In genomic region chr4:78205018-78205417, GRCm38 (mm10) we compare ENCODE assay signal across 21 mouse cellular contexts. TPM values are rescaled to one million over a fixed set of nuclear protein-coding genes. Genes with fewer than 3 reads are reported as not detected.
DNase-seq lines count a peak whose midpoint lies in the region; ATAC-seq lines count a peak whose summit lies in the region.
"Had no signal": no experiment of that assay in that cellular context is flagged by ENCODE, and none has a peak within 500 bp of the region (broad histone marks: within the 10 kb centered on the region; RNA-seq: fewer than 3 reads in every experiment).

No protein-coding gene starts in this region.

- H3K9me3 ChIP-seq in midbrain, embryonic 15.5 days: no peaks in the 10 kb centered on the region
- H3K9me3 ChIP-seq in midbrain, embryonic 10.5 days (replicated peaks): no peaks in the 10 kb centered on the region
- H3K9me3 ChIP-seq: embryonic facial prominence, embryonic 15.5 days; forebrain, embryonic 10.5 days; heart, embryonic 10.5 days; hindbrain, embryonic 12.5 days; intestine, embryonic 15.5 days had no signal

- no peak overlapping the region for H3K9ac ChIP-seq in midbrain, embryonic 15.5 days
- H3K9ac ChIP-seq: embryonic facial prominence, embryonic 15.5 days; hindbrain, embryonic 12.5 days; intestine, embryonic 15.5 days had no signal

- H3K4me2 ChIP-seq in midbrain, embryonic 15.5 days: no peak overlapping the region
- H3K4me2 ChIP-seq: embryonic facial prominence, embryonic 15.5 days; hindbrain, embryonic 12.5 days; intestine, embryonic 15.5 days had no signal

- H3K4me1 ChIP-seq in midbrain, embryonic 15.5 days: no peaks in the 10 kb centered on the region
- H3K4me1 ChIP-seq in midbrain, embryonic 10.5 days: no peaks in the 10 kb centered on the region
- H3K4me1 ChIP-seq: embryonic facial prominence, embryonic 15.5 days; forebrain, embryonic 10.5 days; heart, embryonic 10.5 days; hindbrain, embryonic 12.5 days; intestine, embryonic 15.5 days had no signal

- WGBS in midbrain, embryonic 15.5 days: 49% methylated on average over 3 of the region's 3 CpGs
- 73% methylated on average over 3 of the region's 3 CpGs for WGBS in midbrain, embryonic 10.5 days

- H3K27me3 ChIP-seq in midbrain, embryonic 15.5 days (replicated peaks): no peaks in the 10 kb centered on the region
- H3K27me3 ChIP-seq in midbrain, embryonic 10.5 days (ENCODE audit: low read depth, poor library complexity, severe bottlenecking): no peaks in the 10 kb centered on the region
- H3K27me3 ChIP-seq: embryonic facial prominence, embryonic 15.5 days; hindbrain, embryonic 12.5 days; intestine, embryonic 15.5 days had no signal

- DNase-seq in cerebellum, postnatal 10 days: peak; percentile 16 to 27
- no peak for DNase-seq in cerebellum, adult 11-12 months
- DNase-seq in frontal cortex, postnatal 25 days (ENCODE audit: low spot score in 2 of 2): no peak
- no peak for DNase-seq in midbrain, embryonic 10.5 days (ENCODE audit: low spot score)
- DNase-seq in adipocyte (ENCODE audit: low spot score): no peak
- DNase-seq: adrenal gland, postnatal 25 days; cerebellum, adult 11 months; cerebellum, adult 9-11 months; embryo, embryonic 11 days; gastrocnemius, postnatal 10 days; heart, adult 18-20 months; heart, postnatal 10 days; heart, postnatal 4 days had no signal

- H3K4me3 ChIP-seq in midbrain, embryonic 15.5 days: no peak overlapping the region
- no peak overlapping the region for H3K4me3 ChIP-seq in midbrain, embryonic 10.5 days
- H3K4me3 ChIP-seq: embryonic facial prominence, embryonic 15.5 days; erythroblast, embryonic 14.5 days; forebrain, embryonic 10.5 days; heart, embryonic 10.5 days; hindbrain, embryonic 12.5 days; intestine, embryonic 15.5 days had no signal

- ATAC-seq in frontal cortex, adult (ENCODE audit: low TSS enrichment): peak; percentile 64
- 0 out of 2 replicates have a peak, but pooled peaks have one; percentile 24 for ATAC-seq in midbrain, embryonic 15.5 days (replicated peaks)
- ATAC-seq: intestine, embryonic 15.5 days had no signal

- no peak overlapping the region for H3K27ac ChIP-seq in midbrain, embryonic 15.5 days
- H3K27ac ChIP-seq in midbrain, embryonic 10.5 days (replicated peaks): no peak overlapping the region
- H3K27ac ChIP-seq: embryonic facial prominence, embryonic 15.5 days; forebrain, embryonic 10.5 days; heart, embryonic 10.5 days; hindbrain, embryonic 12.5 days; intestine, embryonic 15.5 days had no signal

- H3K36me3 ChIP-seq in midbrain, embryonic 15.5 days (replicated peaks): no peaks in the 10 kb centered on the region
- no peaks in the 10 kb centered on the region for H3K36me3 ChIP-seq in midbrain, embryonic 10.5 days
- H3K36me3 ChIP-seq: embryonic facial prominence, embryonic 15.5 days; forebrain, embryonic 10.5 days; heart, embryonic 10.5 days; hindbrain, embryonic 12.5 days; intestine, embryonic 15.5 days had no signal

RNA-seq across cellular contexts. Expression of gene Ptprd, which starts 6.7 kb away (rescaled TPM):
- 77.2 and 91.7 TPM in 2 replicates for polyA plus RNA-seq in midbrain, embryonic 15.5 days (2015; fragmentation: Nextera tagmentation; extraction: Ambion mirVana)
- 9.6 and 12.6 TPM in 2 replicates for polyA plus RNA-seq in midbrain, embryonic 10.5 days (2016; fragmentation: Nextera tagmentation; extraction: Ambion mirVana)
- polyA plus RNA-seq: erythroblast, embryonic 14.5 days had no signal

Comparison
In these comparisons a context has a peak if more than half of its experiments do, and no peak if none do; other contexts are left out.
1. DNase-seq: peak in cerebellum, postnatal 10 days (2 of 2); none in cerebellum, adult 11-12 months (single experiment), frontal cortex, postnatal 25 days (0 of 2), midbrain, embryonic 10.5 days (single experiment) and adipocyte (single experiment).